Mouse (Mus musculus) brain, embryonic 14.5 days (tissue): ENCODE data around the gene Abl2. TPM values are rescaled to one million over a fixed set of nuclear protein-coding genes. Genes with fewer than 3 reads are reported as not detected.

Source experiments
- DNase-seq: peaks from one replicate; pipeline ENCODE4 v3.0.0-alpha.2; 2011; ENCODE audit warnings: low read depth
- CTCF ChIP-seq: fragments of 200-500 bp; IDR thresholded peaks from 2 replicates; pipeline ENCODE4 v1.5.1; 2012; ENCODE audit warnings: inconsistent platforms, mild to moderate bottlenecking, moderate library complexity, borderline replicate concordance; ENCODE audit not compliant: insufficient read depth, insufficient read length; ENCODE audit errors: extremely low read depth
- POLR2A ChIP-seq: fragments of 200-500 bp; IDR thresholded peaks from 2 replicates; pipeline ENCODE4 v1.6.1; 2012; ENCODE audit warnings: mild to moderate bottlenecking, inconsistent platforms, borderline replicate concordance; ENCODE audit not compliant: poor library complexity, insufficient read depth, insufficient read length, severe bottlenecking; ENCODE audit errors: extremely low read depth
- polyA plus RNA-seq: library from polyadenylated mRNA; depleted of rRNA; stranded (reverse); fragments of >200 nt; gene quantifications from 2 replicates; pipeline ENCODE4 v1.2.3, GENCODE M21; 2012; rRNA removed

The Abl2 gene
- polyA plus RNA-seq, 1 experiment: 22.1 TPM

DNA sequence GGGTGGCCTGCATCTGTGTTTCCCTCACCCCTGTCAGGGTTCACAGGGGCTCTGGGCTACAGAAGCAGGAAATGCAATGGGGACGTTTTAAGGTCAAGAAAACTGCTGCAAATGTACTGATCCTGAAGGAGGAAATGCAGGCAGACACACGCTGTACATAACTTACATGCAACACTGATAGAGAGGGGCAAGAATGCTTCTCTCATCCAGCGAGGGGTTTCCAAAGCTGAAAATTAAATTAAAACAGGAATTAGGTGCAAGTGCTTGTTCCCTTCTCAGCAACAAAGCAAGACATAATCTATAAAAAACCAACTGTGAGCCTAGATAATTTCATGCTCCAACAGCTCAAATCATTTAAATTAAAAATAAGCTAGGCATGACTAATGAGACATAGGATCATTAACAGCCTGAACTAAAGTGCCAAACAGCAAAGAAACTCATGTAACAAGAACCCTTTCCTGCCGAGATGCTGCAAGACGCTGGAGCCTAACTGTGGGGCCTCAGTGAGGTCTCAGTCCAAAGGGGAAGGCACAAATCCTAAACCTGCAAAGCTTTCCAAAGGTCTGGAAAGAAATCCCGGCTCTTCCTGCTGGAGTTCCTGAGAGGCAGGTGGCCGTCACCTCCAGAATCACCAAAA lies 127.6 kb downstream of the Abl2 start:
- TF ChIP-seq POLR2A (no peak), CTCF (no peak)
- no peak for DNase-seq

Other genes with a start within 250 kb of the Abl2 start
- 0.05 TPM in 2 replicates for gene Nphs2, start 248.1 kb upstream of the Abl2 start, polyA plus RNA-seq
- 46.3 and 64.0 TPM in 2 replicates for gene Gm2000, start 192.7 kb upstream of the Abl2 start, polyA plus RNA-seq
- gene Axdnd1, start 137.6 kb upstream of the Abl2 start, polyA plus RNA-seq: 0.15 and 0.19 TPM in 2 replicates
- gene Soat1, start 84.5 kb upstream of the Abl2 start, polyA plus RNA-seq: 13.0 and 13.4 TPM in 2 replicates
- 11.0 and 13.7 TPM in 2 replicates for gene Gm10031, start 34.8 kb upstream of the Abl2 start, polyA plus RNA-seq
- gene Tor3a, start 115.6 kb downstream of the Abl2 start, polyA plus RNA-seq: 2.7 and 3.0 TPM in 2 replicates
- gene Fam20b, start 160.3 kb downstream of the Abl2 start, polyA plus RNA-seq: 31.1 and 44.4 TPM in 2 replicates